13 mouse cellular contexts compared by ENCODE assay signal in the genomic region with DNA sequence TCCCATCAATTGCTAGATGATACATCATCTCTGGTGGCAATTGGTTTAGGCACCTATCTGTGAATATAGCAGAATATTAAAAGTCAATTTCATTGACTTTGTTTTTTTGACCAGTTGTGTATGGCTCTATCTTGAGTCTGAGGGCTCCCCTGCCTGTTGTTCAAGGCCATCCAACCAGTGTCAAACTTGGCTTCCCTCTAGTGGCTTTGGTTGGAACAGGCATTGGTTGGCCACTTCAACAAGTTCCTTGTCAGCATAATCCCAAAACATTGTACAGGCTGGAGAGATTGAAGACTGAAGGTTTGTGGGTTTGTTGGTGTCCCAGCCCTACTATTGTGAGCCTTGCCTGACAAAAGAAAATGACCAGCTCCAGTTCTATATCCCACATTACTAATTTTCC. TPM values are rescaled to one million over a fixed set of nuclear protein-coding genes. Genes with fewer than 3 reads are reported as not detected.
DNase-seq lines count a peak whose midpoint lies in the region; ATAC-seq and TF ChIP-seq lines count a peak whose summit lies in the region.
"Had no signal": no experiment of that assay in that cellular context is flagged by ENCODE, and none has a peak within 500 bp of the region (broad histone marks: within the 10 kb centered on the region; RNA-seq: fewer than 3 reads in every experiment).

No protein-coding gene starts in this region.

- no peak overlapping the region for H3K9ac ChIP-seq in intestine, postnatal 0 days (ENCODE audit: low read depth, low read length)
- no peak overlapping the region for H3K9ac ChIP-seq in intestine, embryonic 15.5 days
- H3K9ac ChIP-seq in midbrain, embryonic 13.5 days (replicated peaks): no peak overlapping the region
- H3K9ac ChIP-seq: forebrain, embryonic 15.5 days; liver, embryonic 13.5 days had no signal

- peak; percentile 17 for DNase-seq in thymus, postnatal 4 days
- no peak for DNase-seq in thymus, adult 2 months
- peak; percentile 1 for DNase-seq in brain, embryonic 14.5 days (ENCODE audit: low read depth)
- DNase-seq in embryonic facial prominence, embryonic 10.5 days (ENCODE audit: low spot score): no peak
- DNase-seq: layer of hippocampus, adult 9-11 months; liver, embryonic 13.5 days had no signal

- H3K36me3 ChIP-seq in intestine, postnatal 0 days (ENCODE audit: control insufficient read depth, insufficient read depth): no peaks in the 10 kb centered on the region
- no peaks in the 10 kb centered on the region for H3K36me3 ChIP-seq in intestine, embryonic 15.5 days
- no peaks in the 10 kb centered on the region for H3K36me3 ChIP-seq in thymus, adult 2 months (ENCODE audit: control insufficient read depth, insufficient read depth, low read length)
- no peaks in the 10 kb centered on the region for H3K36me3 ChIP-seq in embryonic facial prominence, embryonic 10.5 days (replicated peaks)
- H3K36me3 ChIP-seq in midbrain, embryonic 13.5 days: no peaks in the 10 kb centered on the region
- H3K36me3 ChIP-seq: forebrain, embryonic 15.5 days; liver, embryonic 13.5 days had no signal

- H3K4me3 ChIP-seq in intestine, postnatal 0 days (ENCODE audit: low read depth, low read length): no peak overlapping the region
- H3K4me3 ChIP-seq in intestine, embryonic 15.5 days (replicated peaks): no peak overlapping the region
- no peak overlapping the region for H3K4me3 ChIP-seq in thymus, adult 2 months (ENCODE audit: control insufficient read depth, insufficient read depth, low read length)
- no peak overlapping the region for H3K4me3 ChIP-seq in embryonic facial prominence, embryonic 10.5 days
- H3K4me3 ChIP-seq in midbrain, embryonic 13.5 days (replicated peaks): no peak overlapping the region
- H3K4me3 ChIP-seq: forebrain, embryonic 15.5 days; liver, embryonic 13.5 days; myocyte had no signal

- no peak for TF ChIP-seq POLR2A in thymus, adult 2 months (IDR thresholded peaks at IDR 0.05; ENCODE audit: control insufficient read depth, extremely low read depth, insufficient read depth, low read length, poor library complexity)
- TF ChIP-seq POLR2A in brain, embryonic 14.5 days (IDR thresholded peaks at IDR 0.05; ENCODE audit: borderline replicate concordance, extremely low read depth, insufficient read depth, insufficient read length, poor library complexity, severe bottlenecking): no peak

- H3K4me1 ChIP-seq in intestine, postnatal 0 days (replicated peaks; ENCODE audit: control insufficient read depth, insufficient read depth, low read length): no peaks in the 10 kb centered on the region
- no peaks in the 10 kb centered on the region for H3K4me1 ChIP-seq in intestine, embryonic 15.5 days (replicated peaks)
- no peaks in the 10 kb centered on the region for H3K4me1 ChIP-seq in thymus, adult 2 months (replicated peaks; ENCODE audit: control insufficient read depth, insufficient read depth, low read length)
- H3K4me1 ChIP-seq in embryonic facial prominence, embryonic 10.5 days: no peaks in the 10 kb centered on the region
- no peaks in the 10 kb centered on the region for H3K4me1 ChIP-seq in midbrain, embryonic 13.5 days (replicated peaks)
- H3K4me1 ChIP-seq: forebrain, embryonic 15.5 days; liver, embryonic 13.5 days had no signal

- no peak for ATAC-seq in intestine, postnatal 0 days
- ATAC-seq in intestine, embryonic 15.5 days: no peak
- no peak for ATAC-seq in midbrain, embryonic 13.5 days
- ATAC-seq: forebrain, embryonic 15.5 days had no signal

- no peak overlapping the region for H3K4me2 ChIP-seq in intestine, postnatal 0 days (replicated peaks; ENCODE audit: low read depth)
- H3K4me2 ChIP-seq in intestine, embryonic 15.5 days (replicated peaks): no peak overlapping the region
- H3K4me2 ChIP-seq in midbrain, embryonic 13.5 days (replicated peaks): no peak overlapping the region
- H3K4me2 ChIP-seq: forebrain, embryonic 15.5 days; liver, embryonic 13.5 days had no signal

- no peak overlapping the region for H3K27ac ChIP-seq in intestine, postnatal 0 days (ENCODE audit: low read depth, low read length)
- H3K27ac ChIP-seq in intestine, embryonic 15.5 days: no peak overlapping the region
- no peak overlapping the region for H3K27ac ChIP-seq in thymus, adult 2 months (ENCODE audit: control insufficient read depth, insufficient read depth, low read length)
- no peak overlapping the region for H3K27ac ChIP-seq in embryonic facial prominence, embryonic 10.5 days (replicated peaks)
- H3K27ac ChIP-seq in midbrain, embryonic 13.5 days: no peak overlapping the region
- H3K27ac ChIP-seq: forebrain, embryonic 15.5 days; liver, embryonic 13.5 days had no signal

- no peaks in the 10 kb centered on the region for H3K27me3 ChIP-seq in intestine, postnatal 0 days (replicated peaks; ENCODE audit: control insufficient read depth, insufficient read depth, low read length)
- no peaks in the 10 kb centered on the region for H3K27me3 ChIP-seq in intestine, embryonic 15.5 days (replicated peaks)
- H3K27me3 ChIP-seq in thymus, adult 2 months (ENCODE audit: control insufficient read depth, insufficient read depth, low read length): no peaks in the 10 kb centered on the region
- no peaks in the 10 kb centered on the region for H3K27me3 ChIP-seq in embryonic facial prominence, embryonic 10.5 days (replicated peaks; ENCODE audit: low read depth, poor library complexity, severe bottlenecking)
- no peaks in the 10 kb centered on the region for H3K27me3 ChIP-seq in midbrain, embryonic 13.5 days
- H3K27me3 ChIP-seq: forebrain, embryonic 15.5 days; liver, embryonic 13.5 days had no signal

- peak; percentile 43 for TF ChIP-seq CTCF in intestine, postnatal 0 days (IDR thresholded peaks at IDR 0.05; ENCODE audit: low read depth)
- TF ChIP-seq CTCF in thymus, adult 2 months (IDR thresholded peaks at IDR 0.05; ENCODE audit: borderline replicate concordance, control insufficient read depth, extremely low read depth, insufficient read depth, low read length, poor library complexity): no peak
- no peak for TF ChIP-seq CTCF in brain, embryonic 14.5 days (IDR thresholded peaks at IDR 0.05; ENCODE audit: borderline replicate concordance, extremely low read depth, insufficient read depth, insufficient read length)

- no peaks in the 10 kb centered on the region for H3K9me3 ChIP-seq in intestine, postnatal 0 days (ENCODE audit: control insufficient read depth)
- no peaks in the 10 kb centered on the region for H3K9me3 ChIP-seq in intestine, embryonic 15.5 days
- no peaks in the 10 kb centered on the region for H3K9me3 ChIP-seq in embryonic facial prominence, embryonic 10.5 days
- H3K9me3 ChIP-seq in midbrain, embryonic 13.5 days: no peaks in the 10 kb centered on the region
- H3K9me3 ChIP-seq: forebrain, embryonic 15.5 days; liver, embryonic 13.5 days had no signal

RNA-seq across cellular contexts. Expression of gene Vmn1r9, which starts 2.9 kb away (rescaled TPM):
- polyA plus RNA-seq in intestine, postnatal 0 days (2015; fragmentation: Nextera tagmentation; extraction: Ambion mirVana): not detected in 2 replicates
- polyA plus RNA-seq in intestine, embryonic 15.5 days (2015; fragmentation: Nextera tagmentation; extraction: Ambion mirVana): not detected in 2 replicates
- not detected in 2 replicates for polyA plus RNA-seq in thymus, adult 2 months (2012; rRNA removed)
- polyA plus RNA-seq in brain, embryonic 14.5 days (2012; rRNA removed): not detected in 2 replicates
- polyA plus RNA-seq in embryonic facial prominence, embryonic 10.5 days (2016; fragmentation: Nextera tagmentation; extraction: Ambion mirVana): not detected in 2 replicates
- polyA plus RNA-seq in midbrain, embryonic 13.5 days (2015; fragmentation: Nextera tagmentation; extraction: Ambion mirVana): not detected in 2 replicates
- polyA plus RNA-seq: forebrain, embryonic 15.5 days; heart, embryonic 14.5 days; liver, embryonic 13.5 days; myocyte; urinary bladder, adult 2 months had no signal

RNA-seq across cellular contexts. Expression of gene Vmn1r8, which starts 31.6 kb away (rescaled TPM):
- polyA plus RNA-seq in intestine, postnatal 0 days (2015; fragmentation: Nextera tagmentation; extraction: Ambion mirVana): not detected in 2 replicates
- not detected in 2 replicates for polyA plus RNA-seq in intestine, embryonic 15.5 days (2015; fragmentation: Nextera tagmentation; extraction: Ambion mirVana)
- not detected in 2 replicates for polyA plus RNA-seq in thymus, adult 2 months (2012; rRNA removed)
- polyA plus RNA-seq in brain, embryonic 14.5 days (2012; rRNA removed): not detected in 2 replicates
- not detected in 2 replicates for polyA plus RNA-seq in embryonic facial prominence, embryonic 10.5 days (2016; fragmentation: Nextera tagmentation; extraction: Ambion mirVana)
- not detected in 2 replicates for polyA plus RNA-seq in midbrain, embryonic 13.5 days (2015; fragmentation: Nextera tagmentation; extraction: Ambion mirVana)
- polyA plus RNA-seq: forebrain, embryonic 15.5 days; heart, embryonic 14.5 days; liver, embryonic 13.5 days; myocyte; urinary bladder, adult 2 months had no signal

RNA-seq across cellular contexts. Expression of gene Vmn1r7, which starts 38.6 kb away (rescaled TPM):
- not detected in 2 replicates for polyA plus RNA-seq in intestine, postnatal 0 days (2015; fragmentation: Nextera tagmentation; extraction: Ambion mirVana)
- not detected in 2 replicates for polyA plus RNA-seq in intestine, embryonic 15.5 days (2015; fragmentation: Nextera tagmentation; extraction: Ambion mirVana)
- not detected in 2 replicates for polyA plus RNA-seq in thymus, adult 2 months (2012; rRNA removed)
- not detected in 2 replicates for polyA plus RNA-seq in brain, embryonic 14.5 days (2012; rRNA removed)
- polyA plus RNA-seq in embryonic facial prominence, embryonic 10.5 days (2016; fragmentation: Nextera tagmentation; extraction: Ambion mirVana): not detected in 2 replicates
- polyA plus RNA-seq in midbrain, embryonic 13.5 days (2015; fragmentation: Nextera tagmentation; extraction: Ambion mirVana): not detected in 2 replicates
- polyA plus RNA-seq: forebrain, embryonic 15.5 days; heart, embryonic 14.5 days; liver, embryonic 13.5 days; myocyte; urinary bladder, adult 2 months had no signal

RNA-seq across cellular contexts. Expression of gene Vmn1r10, which starts 45.5 kb away (rescaled TPM):
- polyA plus RNA-seq in intestine, postnatal 0 days (2015; fragmentation: Nextera tagmentation; extraction: Ambion mirVana): not detected in 2 replicates
- polyA plus RNA-seq in intestine, embryonic 15.5 days (2015; fragmentation: Nextera tagmentation; extraction: Ambion mirVana): not detected in 2 replicates
- polyA plus RNA-seq in thymus, adult 2 months (2012; rRNA removed): not detected in 2 replicates
- not detected in 2 replicates for polyA plus RNA-seq in brain, embryonic 14.5 days (2012; rRNA removed)
- polyA plus RNA-seq in embryonic facial prominence, embryonic 10.5 days (2016; fragmentation: Nextera tagmentation; extraction: Ambion mirVana): not detected in 2 replicates
- polyA plus RNA-seq in midbrain, embryonic 13.5 days (2015; fragmentation: Nextera tagmentation; extraction: Ambion mirVana): not detected in 2 replicates
- polyA plus RNA-seq: forebrain, embryonic 15.5 days; heart, embryonic 14.5 days; liver, embryonic 13.5 days; myocyte; urinary bladder, adult 2 months had no signal

Comparison
In these comparisons a context has a peak if more than half of its experiments do, and no peak if none do; other contexts are left out.
1. DNase-seq: peak in thymus, postnatal 4 days (single experiment) and brain, embryonic 14.5 days (single experiment); none in thymus, adult 2 months (single experiment) and embryonic facial prominence, embryonic 10.5 days (single experiment).